Mouse (Mus musculus) brain, embryonic 14.5 days (tissue): ENCODE data around the gene Gal3st3.

Source experiments
- CTCF ChIP-seq: fragments of 200-500 bp; IDR thresholded peaks from 2 replicates; pipeline ENCODE4 v1.5.1; 2012; ENCODE audit warnings: inconsistent platforms, mild to moderate bottlenecking, moderate library complexity, borderline replicate concordance; ENCODE audit not compliant: insufficient read depth, insufficient read length; ENCODE audit errors: extremely low read depth
- POLR2A ChIP-seq: fragments of 200-500 bp; IDR thresholded peaks from 2 replicates; pipeline ENCODE4 v1.6.1; 2012; ENCODE audit warnings: mild to moderate bottlenecking, inconsistent platforms, borderline replicate concordance; ENCODE audit not compliant: poor library complexity, insufficient read depth, insufficient read length, severe bottlenecking; ENCODE audit errors: extremely low read depth

GRCm38 (mm10) chr19:5341360-5341759 lies 43.2 kb downstream of the Gal3st3 start:
- TF ChIP-seq POLR2A (no peak), CTCF (no peak)
